Mouse (Mus musculus) kidney, adult 2 months (tissue): ENCODE measurements at regions not wholly inside any gene's neighbourhood (a gene's known extent, or its start where the extent isn't known, plus 50 kb on each side); places are given as distances from the start of the nearest gene placed in this dataset.

Experiments used
- CTCF ChIP-seq: fragments of 200-500 bp; conservative IDR thresholded peaks from 2 replicates; pipeline ENCODE4 v1.5.1; 2011; ENCODE audit warnings: low read depth, mild to moderate bottlenecking, control low read depth, low read length, moderate library complexity, mixed read lengths; ENCODE audit not compliant: insufficient read depth, insufficient read length
- POLR2A ChIP-seq: fragments of 200-500 bp; IDR thresholded peaks from one replicate; pipeline ENCODE4 v1.6.1; 2011; ENCODE audit warnings: low read depth, low read length, control low read depth

DNA sequence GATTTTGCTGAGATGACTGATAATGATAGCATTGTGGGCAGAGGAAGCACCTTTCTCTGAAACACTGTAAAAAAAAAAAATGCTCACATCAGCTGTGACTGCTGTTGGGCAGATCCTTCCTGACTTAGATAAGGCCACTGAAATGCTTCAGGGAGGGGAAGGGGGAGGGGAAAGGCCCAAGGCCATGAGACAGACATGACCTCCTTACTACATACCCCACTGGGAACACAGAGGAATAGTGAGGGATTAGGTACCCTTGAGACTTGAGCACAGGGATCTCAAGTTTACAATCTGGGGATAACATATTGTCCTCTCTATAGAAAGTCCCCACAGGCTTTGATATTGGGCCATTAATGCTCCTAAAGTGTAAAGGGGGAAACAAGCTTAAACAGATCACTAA, 2341.7 kb downstream of the Poteg start:
- TF ChIP-seq CTCF (no peak), POLR2A (no peak)
